9 mouse cellular contexts compared by ENCODE assay signal in the genomic region with DNA sequence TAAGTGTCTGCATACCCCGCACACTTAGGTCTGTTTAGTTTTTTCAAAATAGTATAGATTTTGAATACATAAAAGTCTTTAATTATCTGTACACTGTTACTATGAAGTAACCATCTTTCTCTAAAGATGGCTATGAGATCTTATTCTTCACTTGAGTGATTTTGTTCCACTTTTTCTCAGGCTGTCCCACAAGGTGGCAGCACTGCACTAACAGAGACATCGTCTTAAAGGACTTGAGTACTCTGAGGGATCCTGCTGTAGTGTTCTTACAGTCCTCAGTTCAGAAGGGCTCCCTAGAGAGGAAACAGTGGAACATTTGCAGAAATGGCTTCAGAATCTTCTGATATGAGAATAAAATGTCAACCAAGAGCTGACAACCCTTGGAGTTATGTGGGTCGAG. TPM values are rescaled to one million over a fixed set of nuclear protein-coding genes. Genes with fewer than 3 reads are reported as not detected.
A peak's percentile ranks its signal among the peaks of the same experiment; 100 is the strongest.
DNase-seq lines count a peak whose midpoint lies in the region; ATAC-seq and TF ChIP-seq lines count a peak whose summit lies in the region.
"Had no signal": no experiment of that assay in that cellular context is flagged by ENCODE, and none has a peak within 500 bp of the region (broad histone marks: within the 10 kb centered on the region; RNA-seq: fewer than 3 reads in every experiment).

No protein-coding gene starts in this region.

- peak; percentile 40 for TF ChIP-seq RAD21 in MEL (IDR thresholded peaks at IDR 0.05; ENCODE audit: low read depth, low read length)

- H3K36me3 ChIP-seq in intestine, embryonic 14.5 days (ENCODE audit: control insufficient read depth, insufficient read depth, low read length) = peaks cover 73% of the 10 kb centered on the region
- H3K36me3 ChIP-seq in intestine, embryonic 15.5 days = peaks cover 19% of the 10 kb centered on the region
- H3K36me3 ChIP-seq in MEL (ENCODE audit: control insufficient read depth in 1 of 2, insufficient read depth in 2 of 2, low read length in 2 of 2) = peaks cover 0 to 51% of the 10 kb centered on the region in 2 experiments; a peak in 2 of 4 replicates

- TF ChIP-seq POLR2A in MEL (IDR thresholded peaks at IDR 0.05; ENCODE audit: control insufficient read depth in 1 of 2, insufficient read depth in 1 of 2, low read depth in 1 of 2, low read length in 2 of 2, poor library complexity in 1 of 2) = no peak
- no peak for TF ChIP-seq POLR2A in brain, embryonic 14.5 days (IDR thresholded peaks at IDR 0.05; ENCODE audit: borderline replicate concordance, extremely low read depth, insufficient read depth, insufficient read length, poor library complexity, severe bottlenecking)

- WGBS in intestine, embryonic 14.5 days = 64% methylated on average over 3 of the region's 3 CpGs
- WGBS in intestine, embryonic 15.5 days = 61% methylated on average over 3 of the region's 3 CpGs

- TF ChIP-seq CTCF in MEL (IDR thresholded peaks at IDR 0.05 in 2 of 3, conservative IDR thresholded peaks at IDR 0.05 in 1 of 3; ENCODE audit: control insufficient read depth in 1 of 3, insufficient read depth in 1 of 3, low read depth in 2 of 3, low read length in 3 of 3, poor library complexity in 1 of 3, severe bottlenecking in 1 of 3) = peak; percentile 65 to 89 (median 72)
- peak; percentile 67; the same call in 1 of the 2 replicates for TF ChIP-seq CTCF in brain, embryonic 14.5 days (IDR thresholded peaks at IDR 0.05; ENCODE audit: borderline replicate concordance, extremely low read depth, insufficient read depth, insufficient read length)

- H3K79me2 ChIP-seq in MEL (ENCODE audit: control insufficient read depth, insufficient read depth, low read length, poor library complexity) = no peaks in the 10 kb centered on the region

- H3K27ac ChIP-seq in intestine, embryonic 14.5 days (ENCODE audit: low read depth) = no peak overlapping the region
- no peak overlapping the region for H3K27ac ChIP-seq in intestine, embryonic 15.5 days
- H3K27ac ChIP-seq in MEL (ENCODE audit: control insufficient read depth, low read depth, low read length) = no peak overlapping the region

- H3K9me3 ChIP-seq in intestine, embryonic 14.5 days (ENCODE audit: control insufficient read depth, low read length) = no peaks in the 10 kb centered on the region
- no peaks in the 10 kb centered on the region for H3K9me3 ChIP-seq in intestine, embryonic 15.5 days
- H3K9me3 ChIP-seq in MEL (replicated peaks; ENCODE audit: insufficient read depth, low read length) = no peaks in the 10 kb centered on the region

- peak; percentile 75 for DNase-seq in intestine, embryonic 14.5 days (ENCODE audit: low spot score)
- peak; percentile 86 for DNase-seq in MEL (ENCODE audit: low read depth, low spot score)
- peak; percentile 82 for DNase-seq in brain, embryonic 14.5 days (ENCODE audit: low read depth)
- peak; percentile 27 to 77 for DNase-seq in frontal cortex, adult 2 months (ENCODE audit: extremely low spot score in 1 of 2, low spot score in 1 of 2)
- peak; percentile 44 to 70 for DNase-seq in left cerebral cortex, postnatal 25 days (ENCODE audit: low spot score in 2 of 2)
- DNase-seq in right cerebral cortex, adult 18-20 months = peak; percentile 48

- no peak overlapping the region for H3K4me3 ChIP-seq in intestine, embryonic 14.5 days (ENCODE audit: low read depth, low read length)
- no peak overlapping the region for H3K4me3 ChIP-seq in intestine, embryonic 15.5 days (replicated peaks)
- no peak overlapping the region for H3K4me3 ChIP-seq in MEL (ENCODE audit: control insufficient read depth in 1 of 2, insufficient read depth in 1 of 2, low read depth in 2 of 2, low read length in 2 of 2)
- H3K4me3 ChIP-seq: erythroblast, embryonic 14.5 days had no signal

- TF ChIP-seq EP300 in MEL (IDR thresholded peaks at IDR 0.05; ENCODE audit: low read depth in 1 of 2, low read length in 2 of 2) = no peak

- intact Hi-C loops in left cerebral cortex, postnatal 25 days (cut with DNase I) = loop anchor here (2.0 kb wide), 1 partner anchor 97 kb away; no protein-coding TSS in a partner anchor

- H3K4me1 ChIP-seq in intestine, embryonic 14.5 days (replicated peaks; ENCODE audit: control insufficient read depth, insufficient read depth, low read length) = no peaks in the 10 kb centered on the region
- H3K4me1 ChIP-seq in intestine, embryonic 15.5 days (replicated peaks) = no peaks in the 10 kb centered on the region
- no peaks in the 10 kb centered on the region for H3K4me1 ChIP-seq in MEL (ENCODE audit: control insufficient read depth in 1 of 2, insufficient read depth in 2 of 2, low read length in 2 of 2)

- no peaks in the 10 kb centered on the region for H3K27me3 ChIP-seq in intestine, embryonic 14.5 days (replicated peaks; ENCODE audit: control insufficient read depth, insufficient read depth, low read length)
- H3K27me3 ChIP-seq in intestine, embryonic 15.5 days (replicated peaks) = no peaks in the 10 kb centered on the region
- no peaks in the 10 kb centered on the region for H3K27me3 ChIP-seq in MEL (ENCODE audit: control insufficient read depth in 1 of 2, insufficient read depth in 2 of 2, low read length in 2 of 2)

- ATAC-seq in intestine, embryonic 14.5 days (replicated peaks; ENCODE audit: low FRiP score, low TSS enrichment, low read depth) = no peak
- no peak for ATAC-seq in intestine, embryonic 15.5 days
- no peak for ATAC-seq in inflammation-experienced regulatory T-cells, adult 6 months

- no peak overlapping the region for H3K9ac ChIP-seq in intestine, embryonic 14.5 days (ENCODE audit: low read length)
- H3K9ac ChIP-seq in intestine, embryonic 15.5 days = no peak overlapping the region
- H3K9ac ChIP-seq in MEL (ENCODE audit: control insufficient read depth, low read depth, low read length, poor library complexity, severe bottlenecking) = no peak overlapping the region

- no peak overlapping the region for H3K4me2 ChIP-seq in intestine, embryonic 14.5 days (ENCODE audit: low read length)
- H3K4me2 ChIP-seq in intestine, embryonic 15.5 days (replicated peaks) = no peak overlapping the region

TF ChIP-seq in MEL, 35 proteins besides CTCF, POLR2A, EP300 and RAD21:
- TF ChIP-seq TAL1 (IDR thresholded peaks at IDR 0.05; ENCODE audit: low read length) = no peak
- peak; percentile 63 for TF ChIP-seq SMC3 (IDR thresholded peaks at IDR 0.05; ENCODE audit: low read depth, low read length)
TF ChIP-seq in MEL: peak in this region for 1.

RNA-seq across cellular contexts. Expression of gene Pex12, which starts 25.0 kb away (rescaled TPM):
- polyA plus RNA-seq in intestine, embryonic 14.5 days (2014; fragmentation: Nextera tagmentation; extraction: Ambion mirVana) = 15.5 and 17.3 TPM in 2 replicates
- 13.8 and 16.4 TPM in 2 replicates for polyA plus RNA-seq in intestine, embryonic 15.5 days (2015; fragmentation: Nextera tagmentation; extraction: Ambion mirVana)
- 8.2 and 8.4 TPM in 2 replicates for total RNA-seq in MEL (2012; rRNA removed)
- polyA plus RNA-seq in MEL (2012; ENCODE audit: insufficient read depth in 1 of 2, insufficient read length in 2 of 2, low read depth in 1 of 2, low replicate concordance in 2 of 2, missing spikeins in 1 of 2) = 10 to 100 TPM in 1 of 2 experiments, not detected in 1; 11.8 TPM
- polyA plus RNA-seq in brain, embryonic 14.5 days (2012; rRNA removed) = 13.6 and 13.7 TPM in 2 replicates
- polyA plus RNA-seq in frontal cortex, adult 2 months (2012; rRNA removed) = 7.3 and 8.7 TPM in 2 replicates
- 10 to 100 TPM in 1 of 2 experiments, 1 to 10 TPM in 1; 9.5 to 11.6 TPM for total RNA-seq in left cerebral cortex, postnatal 25 days (2021)
- 10 to 100 TPM in 2 of 3 experiments, 1 to 10 TPM in 1; 8.4 to 15.4 (median 13.2) TPM for polyA plus RNA-seq in inflammation-experienced regulatory T-cells, adult 6 months (2017; shearing (Covaris generic))

RNA-seq across cellular contexts. Expression of gene Ap2b1, which starts 28.6 kb away (rescaled TPM):
- polyA plus RNA-seq in intestine, embryonic 14.5 days (2014; fragmentation: Nextera tagmentation; extraction: Ambion mirVana) = 65.1 and 68.2 TPM in 2 replicates
- 48.1 and 51.0 TPM in 2 replicates for polyA plus RNA-seq in intestine, embryonic 15.5 days (2015; fragmentation: Nextera tagmentation; extraction: Ambion mirVana)
- total RNA-seq in MEL (2012; rRNA removed) = 60.6 and 63.4 TPM in 2 replicates
- polyA plus RNA-seq in MEL (2012; ENCODE audit: insufficient read depth in 1 of 2, insufficient read length in 2 of 2, low read depth in 1 of 2, low replicate concordance in 2 of 2, missing spikeins in 1 of 2) = 100 to 1,000 TPM in 1 of 2 experiments, 10 to 100 TPM in 1; 68.9 to 165 TPM
- 83.2 and 149 TPM in 2 replicates for polyA plus RNA-seq in brain, embryonic 14.5 days (2012; rRNA removed)
- polyA plus RNA-seq in frontal cortex, adult 2 months (2012; rRNA removed) = 115 and 125 TPM in 2 replicates
- total RNA-seq in left cerebral cortex, postnatal 25 days (2021) = 100 to 1,000 TPM; 291 to 311 TPM
- polyA plus RNA-seq in inflammation-experienced regulatory T-cells, adult 6 months (2017; shearing (Covaris generic)) = 10 to 100 TPM; 57.2 to 59.1 (median 57.7) TPM

RNA-seq across cellular contexts. Expression of gene Slfn14, which starts 40.9 kb away (rescaled TPM):
- polyA plus RNA-seq in intestine, embryonic 14.5 days (2014; fragmentation: Nextera tagmentation; extraction: Ambion mirVana) = 0.08 and 0.14 TPM in 2 replicates
- polyA plus RNA-seq in intestine, embryonic 15.5 days (2015; fragmentation: Nextera tagmentation; extraction: Ambion mirVana) = 0.34 and 0.88 TPM in 2 replicates
- total RNA-seq in MEL (2012; rRNA removed) = 0.04 and 0.07 TPM in 2 replicates
- polyA plus RNA-seq in MEL (2012; ENCODE audit: insufficient read depth in 1 of 2, insufficient read length in 2 of 2, low read depth in 1 of 2, low replicate concordance in 2 of 2, missing spikeins in 1 of 2) = under 1 TPM in 1 of 2 experiments, not detected in 1; 0.19 TPM
- polyA plus RNA-seq in brain, embryonic 14.5 days (2012; rRNA removed) = 0.05 and 0.09 TPM in 2 replicates
- polyA plus RNA-seq in frontal cortex, adult 2 months (2012; rRNA removed) = not detected in 2 replicates
- total RNA-seq in left cerebral cortex, postnatal 25 days (2021) = not detected
- under 1 TPM in 1 of 3 experiments, not detected in 2; 0.09 TPM for polyA plus RNA-seq in inflammation-experienced regulatory T-cells, adult 6 months (2017; shearing (Covaris generic))
